Mouse (Mus musculus): Measurements from ENCODE around the gene Akt2.
"Not testable (repeated sequence)": the region's sequence is repeated elsewhere in the genome, so short reads cannot be mapped to it uniquely, and the experiment has no call there.

The Akt2 gene

DNA sequence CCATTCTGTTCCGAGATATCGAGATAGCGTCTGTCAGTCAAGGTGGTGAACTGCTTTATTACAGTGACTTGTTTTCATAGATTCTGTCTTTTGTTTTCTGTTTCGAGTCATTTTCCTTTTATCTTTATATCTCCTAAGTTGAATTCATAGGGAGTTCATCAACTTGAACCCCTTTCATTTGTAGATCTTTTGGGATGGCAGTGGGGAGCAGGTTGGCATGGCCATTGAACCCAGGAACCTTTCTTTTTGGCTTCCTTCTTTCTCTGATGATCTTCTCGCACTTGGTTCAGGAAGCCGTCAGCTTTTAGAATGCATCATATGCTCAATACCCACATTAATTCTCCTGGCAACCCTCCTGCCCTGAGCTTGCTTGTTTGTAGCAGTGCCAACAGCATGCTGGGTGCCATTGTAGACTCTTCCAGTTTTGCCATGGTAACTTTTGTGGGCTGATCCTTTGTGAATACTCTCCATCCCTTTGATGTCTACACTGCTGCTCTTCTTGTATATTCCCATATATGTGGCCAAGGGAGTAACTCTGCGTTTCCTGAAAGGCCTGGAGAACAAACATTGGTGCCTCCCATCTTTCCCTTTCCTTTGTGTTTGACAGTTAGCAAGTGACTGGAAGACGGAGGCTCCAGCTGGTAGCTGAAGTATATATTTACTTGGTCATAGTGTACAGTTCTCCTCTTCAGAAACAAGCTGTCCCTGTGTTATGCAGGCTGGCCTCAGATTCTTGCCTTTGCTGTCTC is 22.6 kb downstream of the Akt2 start:
- no peak for DNase-seq (ENCODE audit: low read depth, low spot score)

GRCm38 (mm10) chr7:27621028-27621427 is 29.7 kb downstream of the Akt2 start:
- no peak for DNase-seq (ENCODE audit: low read depth, low spot score)

- DNase-seq (ENCODE audit: low read depth, low spot score): peak; percentile 55
Observed at GRCm38 (mm10) chr7:27622234-27622633, 30.9 kb downstream of the Akt2 start.

GRCm38 (mm10) chr7:27624967-27625366 is 33.6 kb downstream of the Akt2 start:
- no peak for DNase-seq (ENCODE audit: low read depth, low spot score)

DNA sequence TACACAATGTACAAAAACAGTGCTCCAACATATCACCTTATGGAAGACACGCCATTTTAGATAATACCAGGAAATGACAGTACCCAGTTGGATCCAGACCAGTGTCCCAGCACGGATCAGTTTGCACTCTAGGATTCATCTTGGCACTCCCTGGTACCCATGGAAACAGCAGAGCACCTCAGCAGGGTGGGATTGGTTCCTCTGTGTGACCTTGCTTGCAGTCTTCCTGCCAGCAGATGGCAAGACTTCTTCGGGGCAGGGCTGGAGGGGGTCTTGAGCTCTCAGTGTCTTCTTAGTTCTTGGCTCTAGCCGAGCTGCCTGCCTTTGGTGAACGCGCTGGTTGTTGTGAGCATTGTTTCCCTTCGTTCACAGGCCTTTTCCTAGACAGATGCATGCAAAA is 36.4 kb downstream of the Akt2 start:
- DNase-seq (ENCODE audit: low read depth, low spot score): no peak

- no peak for DNase-seq (ENCODE audit: low read depth, low spot score)
Observed at GRCm38 (mm10) chr7:27628190-27628589, 36.8 kb downstream of the Akt2 start.

GRCm38 (mm10) chr7:27628816-27629215 is 37.5 kb downstream of the Akt2 start:
- not testable (repeated sequence) for DNase-seq (ENCODE audit: low read depth, low spot score)

DNA sequence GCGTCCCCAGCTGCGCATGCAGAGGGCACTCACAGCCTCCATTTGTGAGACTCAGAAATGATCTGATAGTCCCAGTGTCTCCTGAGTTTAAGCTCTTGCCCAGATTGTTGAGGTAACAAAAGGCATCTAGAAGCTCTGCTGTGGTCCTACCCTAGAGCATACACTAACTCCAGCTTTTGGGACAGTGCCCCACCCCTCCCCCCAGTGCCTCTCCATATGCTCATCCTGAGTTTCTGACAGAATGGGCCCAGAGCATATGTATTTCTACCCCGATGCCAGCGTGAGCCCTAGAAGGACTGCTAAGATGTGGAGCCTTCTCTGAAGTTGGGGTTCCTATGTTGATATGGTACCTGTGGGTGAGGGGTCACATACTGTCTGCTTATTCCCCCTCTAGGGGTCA is 40.1 kb downstream of the Akt2 start:
- no peak for DNase-seq (ENCODE audit: low read depth, low spot score)

DNA sequence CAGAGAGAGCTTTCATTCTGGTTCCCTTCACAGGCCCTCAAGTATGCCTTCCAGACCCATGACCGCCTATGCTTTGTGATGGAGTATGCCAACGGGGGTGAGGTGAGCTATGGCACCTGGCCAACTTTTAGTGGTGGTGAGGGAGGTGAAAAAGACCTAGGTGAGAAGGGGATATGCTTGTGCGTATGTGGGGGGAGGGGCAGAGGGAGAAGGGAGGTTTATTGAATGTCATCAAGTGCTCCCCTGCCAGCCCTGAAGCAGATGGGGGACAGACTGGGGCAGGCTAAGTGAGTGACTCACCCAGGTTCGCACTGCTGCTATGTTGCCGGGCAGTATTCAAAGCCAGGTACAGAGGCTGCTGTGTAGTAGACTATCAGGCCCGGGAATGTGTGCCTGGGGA is 41.8 kb downstream of the Akt2 start:
- no peak for DNase-seq (ENCODE audit: low read depth, low spot score)

GRCm38 (mm10) chr7:27634691-27635090 is 43.3 kb downstream of the Akt2 start:
- no peak for DNase-seq (ENCODE audit: low read depth, low spot score)

DNA sequence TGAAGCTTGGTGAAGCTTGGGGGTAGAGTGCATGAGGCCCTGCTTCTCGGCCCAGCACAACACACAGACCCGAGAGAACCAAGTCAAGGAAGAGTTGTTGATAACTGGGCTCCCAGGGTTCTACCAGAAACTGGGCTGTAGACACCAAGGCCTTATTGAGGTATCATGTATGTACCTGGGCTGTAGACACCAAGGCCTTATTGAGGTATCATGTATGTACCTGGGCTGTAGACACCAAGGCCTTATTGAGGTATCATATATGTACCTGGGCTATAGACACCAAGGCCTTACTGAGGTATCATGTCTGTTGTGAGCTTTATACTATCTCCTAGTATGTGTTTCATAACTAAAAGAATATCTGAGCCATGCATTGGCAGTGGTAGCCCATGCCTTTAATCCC is 43.7 kb downstream of the Akt2 start:
- not testable (repeated sequence) for DNase-seq (ENCODE audit: low read depth, low spot score)

DNA sequence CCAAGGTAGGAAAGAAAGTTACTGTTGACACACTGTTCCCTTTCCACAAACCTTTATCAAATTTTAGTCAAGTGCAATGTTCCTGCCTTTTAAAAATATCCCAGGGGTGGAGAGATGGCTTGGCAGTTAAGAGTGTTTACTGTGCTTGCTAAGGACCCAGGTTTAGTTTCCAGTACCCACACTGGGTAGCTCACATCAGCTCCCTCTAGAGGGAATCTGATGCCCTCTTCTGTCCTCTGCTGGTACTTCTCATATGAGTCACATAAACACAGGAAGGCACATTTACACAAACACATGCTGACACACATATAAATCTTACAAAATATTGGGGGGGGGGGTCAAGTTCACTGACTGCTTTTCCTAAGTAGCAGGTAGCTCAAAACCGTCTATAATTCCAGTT is 53.1 kb downstream of the Akt2 start:
- DNase-seq (ENCODE audit: low read depth, low spot score): no peak

GRCm38 (mm10) chr7:27646516-27646915 is 55.2 kb downstream of the Akt2 start:
- no peak for DNase-seq (ENCODE audit: low read depth, low spot score)

DNA sequence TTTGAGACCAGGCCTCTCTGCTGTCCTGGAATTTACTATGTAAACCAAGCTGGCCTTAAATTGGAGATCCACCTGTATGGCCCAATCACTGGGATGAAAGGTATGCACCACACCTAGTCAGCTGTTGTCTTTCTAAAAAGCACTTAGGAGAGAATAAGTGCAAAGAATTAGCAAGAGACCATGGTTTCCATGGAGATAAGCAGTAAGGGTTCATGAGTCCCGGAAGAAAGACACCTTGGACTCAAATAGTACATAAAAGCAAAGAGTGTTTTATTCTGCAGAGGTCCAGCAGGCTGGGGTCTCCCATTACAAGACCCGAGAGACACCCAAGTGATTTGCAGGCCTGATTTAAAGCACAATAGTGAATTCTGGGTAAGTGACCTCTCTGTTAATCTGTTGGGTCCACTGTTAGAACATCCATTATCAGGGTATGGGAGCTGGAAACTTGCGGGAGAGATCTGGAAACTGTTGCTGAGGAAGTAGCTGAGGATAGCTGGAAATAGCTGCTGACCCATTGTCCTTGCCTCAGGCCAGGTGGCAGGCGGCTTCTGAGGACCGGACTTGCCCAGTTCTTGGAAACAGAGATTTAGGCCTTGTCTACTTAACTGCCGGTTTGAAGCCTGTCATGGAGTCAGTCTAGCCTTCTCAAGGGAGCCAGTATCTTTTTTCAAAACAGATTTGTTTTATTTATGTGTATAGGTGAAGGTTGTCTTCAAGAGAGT is 56.1 kb downstream of the Akt2 start:
- DNase-seq (ENCODE audit: low read depth, low spot score): no peak

DNA sequence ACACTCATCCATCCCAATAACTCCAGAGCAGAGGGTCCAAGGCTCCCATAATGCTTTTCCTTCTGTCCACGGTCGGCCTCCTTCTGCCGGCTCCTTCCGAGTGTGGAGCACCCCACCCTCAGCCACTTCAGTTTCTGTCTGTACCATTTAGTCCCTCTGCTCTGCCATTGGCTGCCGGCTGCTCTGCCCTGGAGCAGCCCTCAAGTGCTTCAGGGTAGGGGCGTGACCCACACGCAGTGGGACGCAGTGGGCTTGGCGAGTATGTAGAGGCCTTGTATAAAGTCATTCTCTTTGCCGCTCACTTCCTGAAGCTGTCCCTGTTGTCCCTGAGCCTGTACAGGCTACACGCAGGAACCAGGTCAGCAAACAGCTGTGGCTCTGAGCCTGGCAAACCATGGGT is 58.4 kb downstream of the Akt2 start:
- peak; percentile 62 for DNase-seq (ENCODE audit: low read depth, low spot score)

- DNase-seq (ENCODE audit: low read depth, low spot score): peak; percentile 70
Observed at GRCm38 (mm10) chr7:27650949-27651348, 59.6 kb downstream of the Akt2 start.

DNA sequence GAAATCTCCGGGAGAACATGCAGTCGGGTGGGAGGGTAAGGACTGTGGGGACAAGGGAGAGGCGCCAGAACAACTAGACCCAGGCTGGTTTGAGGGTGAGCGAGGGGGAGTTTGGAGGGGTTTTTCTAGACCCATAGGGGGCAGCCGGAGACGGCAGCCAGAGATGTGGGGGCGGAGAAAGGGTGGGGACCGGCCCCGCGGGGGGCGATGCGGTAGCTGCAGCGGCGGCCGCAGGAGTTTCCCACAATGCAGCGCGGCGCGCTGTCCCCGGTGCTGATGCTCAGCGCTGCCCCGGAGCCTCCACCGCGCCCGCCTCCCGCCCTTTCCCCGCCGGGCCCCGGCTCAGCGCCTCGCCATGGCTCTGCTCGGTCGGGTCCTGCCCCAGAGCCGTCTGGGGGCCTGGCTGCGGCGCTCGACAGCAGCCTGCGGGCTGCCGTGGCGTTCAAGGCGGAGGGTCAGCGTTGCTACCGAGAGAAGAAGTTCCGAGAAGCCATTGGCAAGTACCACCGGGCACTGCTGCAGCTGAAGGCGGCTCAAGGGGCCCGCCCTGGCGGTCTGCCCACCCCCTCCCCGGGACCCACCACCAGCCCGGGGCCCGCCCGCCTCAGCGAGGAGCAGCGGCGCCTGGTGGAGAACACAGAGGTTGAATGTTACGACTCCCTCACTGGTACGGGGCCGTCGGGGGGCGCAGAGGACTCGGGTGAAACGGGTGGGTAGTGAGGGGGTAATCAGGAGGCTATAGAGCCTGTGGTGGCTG is 62.5 kb downstream of the Akt2 start, which contains the start of gene Ttc9b:
Ttc9b (plus strand) TSS at position 235 of the 757 bp plus-strand sequence.
- DNase-seq (ENCODE audit: low read depth, low spot score): no peak

DNA sequence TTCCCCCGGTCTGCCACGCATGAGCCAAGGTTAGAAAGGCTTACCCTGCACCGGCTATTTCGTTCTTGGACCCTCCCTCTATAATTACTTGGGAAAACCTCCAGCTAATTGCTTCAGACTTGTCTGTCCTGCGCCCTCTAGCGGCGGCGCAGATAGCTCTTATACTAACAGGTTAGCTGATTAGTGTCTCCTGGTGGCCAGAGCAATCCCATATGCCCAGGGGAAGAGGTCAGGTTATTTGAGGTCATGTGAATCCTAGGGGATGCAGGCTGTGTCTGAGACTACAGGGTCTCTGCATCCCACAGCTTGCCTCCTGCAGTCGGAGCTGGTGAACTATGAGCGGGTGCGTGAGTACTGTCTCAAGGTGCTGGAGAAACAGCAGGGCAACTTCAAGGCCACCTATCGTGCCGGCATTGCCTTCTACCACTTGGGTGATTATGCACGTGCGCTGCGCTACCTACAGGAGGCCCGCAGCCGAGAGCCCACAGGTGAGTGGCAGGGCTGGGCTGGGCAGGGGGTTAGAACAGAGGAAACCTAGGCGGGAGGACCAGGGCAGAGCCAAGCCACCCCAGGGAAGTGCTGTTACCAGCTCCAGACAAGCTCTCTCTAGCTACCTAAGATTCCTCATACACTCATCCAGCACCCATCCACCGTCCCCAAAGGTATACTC is 63.4 kb downstream of the Akt2 start:
- no peak for DNase-seq (ENCODE audit: low read depth, low spot score)

DNA sequence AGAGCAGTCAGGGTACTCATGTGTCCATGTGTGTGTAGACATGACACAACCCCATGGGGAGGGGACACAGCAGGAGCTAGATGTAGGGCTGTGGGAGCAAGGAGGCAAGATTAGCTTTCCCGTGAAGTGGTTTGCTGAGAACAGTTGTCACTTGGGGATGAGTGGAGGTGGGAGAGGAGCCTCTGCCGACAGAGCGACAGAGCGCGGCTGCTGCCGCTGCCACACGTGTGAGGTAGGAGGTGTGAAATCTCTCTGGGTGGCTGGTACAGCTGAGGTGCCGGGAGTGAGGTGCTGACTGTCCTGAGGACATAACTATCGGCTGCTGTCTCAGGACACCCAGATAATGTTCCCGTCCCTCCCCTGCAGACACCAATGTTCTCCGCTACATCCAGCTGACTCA is 64.2 kb downstream of the Akt2 start:
- no peak for DNase-seq (ENCODE audit: low read depth, low spot score)

DNA sequence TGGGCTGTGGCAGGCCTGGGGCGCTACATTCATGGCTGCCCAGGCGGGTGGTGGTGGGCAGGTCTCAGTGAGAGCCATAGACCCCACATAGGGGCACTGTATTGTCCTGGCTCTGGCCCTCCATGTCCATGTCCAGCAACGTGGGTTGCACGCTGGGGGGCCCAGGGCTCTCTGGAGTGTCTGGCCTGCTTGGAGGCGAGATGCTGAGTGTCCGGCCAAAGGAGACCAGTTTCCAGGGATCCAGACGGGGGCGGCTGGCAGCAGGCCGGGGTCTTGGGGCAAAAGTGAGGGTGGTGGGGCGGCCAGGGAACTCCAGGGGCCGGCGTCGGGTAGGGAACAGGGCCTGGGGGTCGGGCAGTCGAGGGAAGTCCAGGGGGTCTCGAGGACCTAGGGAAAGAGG is 65.2 kb downstream of the Akt2 start:
- no peak for DNase-seq (ENCODE audit: low read depth, low spot score)

GRCm38 (mm10) chr7:27657824-27658395 is 66.6 kb downstream of the Akt2 start:
- no peak for DNase-seq (ENCODE audit: low read depth, low spot score)

Measured in WW6 (cell line).